Mouse (Mus musculus): Measurements from ENCODE around the gene Ms4a18.

DNA sequence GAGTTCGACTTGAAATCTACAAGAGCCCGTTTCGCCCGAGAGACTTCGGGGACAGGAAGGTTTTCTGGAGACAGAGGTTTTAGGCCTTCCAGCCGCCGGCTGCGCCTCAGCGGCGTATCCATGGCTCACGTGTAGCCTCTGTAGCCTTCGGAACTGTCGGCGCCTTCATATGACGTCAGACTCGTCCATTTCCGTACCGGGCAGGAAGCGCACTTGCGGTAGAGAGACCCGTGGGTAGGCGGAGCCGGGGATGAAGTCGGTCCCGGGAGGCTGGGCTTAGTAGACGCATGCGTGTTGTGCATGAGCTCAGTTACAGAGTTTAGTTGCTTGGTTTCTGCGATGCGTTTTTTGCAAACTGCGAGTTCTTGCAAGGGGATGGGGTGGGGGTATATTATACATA, 68.7 kb downstream of the Ms4a18 start, which contains the start of gene Ccdc86:
- TF ChIP-seq CTCF (IDR thresholded peaks at IDR 0.05; ENCODE audit: low read depth) (no peak), EP300 (optimal IDR thresholded peaks at IDR 0.05) (no peak)

All from stomach, postnatal 0 days (tissue).